ENCODE assay signal across 9 mouse cellular contexts in the genomic region with DNA sequence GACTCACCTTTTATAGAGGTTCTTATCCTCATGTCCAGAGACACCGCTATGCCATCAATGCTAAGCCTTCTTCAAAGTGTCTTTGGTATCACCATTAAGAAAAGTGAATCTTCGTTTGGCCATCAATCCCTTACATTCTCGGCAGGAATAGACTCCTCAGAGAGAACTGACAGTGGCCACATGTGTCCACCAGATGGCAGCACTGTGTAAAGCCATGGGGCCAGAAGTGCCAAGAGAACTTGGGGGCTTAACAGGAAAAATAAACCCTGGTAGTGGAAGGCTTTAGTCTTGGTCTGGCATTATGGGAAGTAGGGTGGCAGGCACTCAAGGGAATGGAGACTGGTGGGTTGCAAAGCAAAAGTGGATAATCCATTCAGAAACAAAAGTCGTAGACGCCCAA. TPM values are rescaled to one million over a fixed set of nuclear protein-coding genes. Genes with fewer than 3 reads are reported as not detected.
DNase-seq lines count a peak whose midpoint lies in the region; ATAC-seq lines count a peak whose summit lies in the region.
"Had no signal": no experiment of that assay in that cellular context is flagged by ENCODE, and none has a peak within 500 bp of the region (broad histone marks: within the 10 kb centered on the region; RNA-seq: fewer than 3 reads in every experiment).

No protein-coding gene starts in this region.

- 54% methylated on average over 5 of the region's 5 CpGs for WGBS in midbrain, embryonic 14.5 days
- WGBS in midbrain, embryonic 13.5 days, result 52% methylated on average over 5 of the region's 5 CpGs
- 55% methylated on average over 5 of the region's 5 CpGs for WGBS in limb, embryonic 10.5 days

- H3K27ac ChIP-seq in midbrain, embryonic 14.5 days (replicated peaks; ENCODE audit: low read depth, low read length), result no peak overlapping the region
- H3K27ac ChIP-seq in midbrain, embryonic 13.5 days, result no peak overlapping the region
- no peak overlapping the region for H3K27ac ChIP-seq in limb, embryonic 10.5 days
- H3K27ac ChIP-seq: heart, embryonic 13.5 days had no signal

- H3K9ac ChIP-seq in midbrain, embryonic 14.5 days (replicated peaks; ENCODE audit: low read length), result no peak overlapping the region
- no peak overlapping the region for H3K9ac ChIP-seq in midbrain, embryonic 13.5 days (replicated peaks)
- H3K9ac ChIP-seq: heart, embryonic 13.5 days had no signal

- H3K36me3 ChIP-seq in midbrain, embryonic 14.5 days (ENCODE audit: control insufficient read depth, insufficient read depth, low read length), result no peaks in the 10 kb centered on the region
- no peaks in the 10 kb centered on the region for H3K36me3 ChIP-seq in midbrain, embryonic 13.5 days
- no peaks in the 10 kb centered on the region for H3K36me3 ChIP-seq in limb, embryonic 10.5 days
- H3K36me3 ChIP-seq: heart, embryonic 13.5 days had no signal

- H3K9me3 ChIP-seq in midbrain, embryonic 14.5 days (ENCODE audit: control insufficient read depth, low read length), result no peaks in the 10 kb centered on the region
- no peaks in the 10 kb centered on the region for H3K9me3 ChIP-seq in midbrain, embryonic 13.5 days
- H3K9me3 ChIP-seq in limb, embryonic 10.5 days (replicated peaks), result no peaks in the 10 kb centered on the region
- H3K9me3 ChIP-seq: heart, embryonic 13.5 days had no signal

- H3K4me3 ChIP-seq in midbrain, embryonic 14.5 days (replicated peaks; ENCODE audit: low read depth, low read length), result no peak overlapping the region
- no peak overlapping the region for H3K4me3 ChIP-seq in midbrain, embryonic 13.5 days (replicated peaks)
- H3K4me3 ChIP-seq in limb, embryonic 10.5 days, result no peak overlapping the region
- H3K4me3 ChIP-seq: heart, embryonic 13.5 days had no signal

- peak; percentile 81 for DNase-seq in midbrain, embryonic 14.5 days
- DNase-seq in adrenal gland, adult 8-10 months, result peak; percentile 36
- peak; percentile 73 for DNase-seq in embryo, embryonic 11 days
- DNase-seq in heart, postnatal 4 days, result peak; percentile 83
- peak; percentile 73 for DNase-seq in limb, embryonic 10.5 days (ENCODE audit: low spot score)
- DNase-seq in retina, postnatal 7 days (ENCODE audit: low read depth, low spot score), result peak; percentile 48

- ATAC-seq in midbrain, embryonic 14.5 days (ENCODE audit: low FRiP score, low TSS enrichment), result no peak
- ATAC-seq in midbrain, embryonic 13.5 days, result no peak
- no peak for ATAC-seq in inflammation-experienced regulatory T-cells, adult 6 months

- H3K4me1 ChIP-seq in midbrain, embryonic 14.5 days (ENCODE audit: control insufficient read depth, insufficient read depth, low read length), result 0 out of 2 replicates have a peak, but pooled peaks cover 11% of the 10 kb centered on the region
- peaks cover 21% of the 10 kb centered on the region for H3K4me1 ChIP-seq in midbrain, embryonic 13.5 days (replicated peaks)
- H3K4me1 ChIP-seq in limb, embryonic 10.5 days, result peaks cover 17% of the 10 kb centered on the region

- H3K27me3 ChIP-seq in midbrain, embryonic 14.5 days (ENCODE audit: control insufficient read depth, insufficient read depth, low read length), result no peaks in the 10 kb centered on the region
- H3K27me3 ChIP-seq in midbrain, embryonic 13.5 days, result peaks cover 32% of the 10 kb centered on the region
- H3K27me3 ChIP-seq in limb, embryonic 10.5 days (ENCODE audit: low read depth, poor library complexity, severe bottlenecking), result peaks cover 42% of the 10 kb centered on the region

- no peak overlapping the region for H3K4me2 ChIP-seq in midbrain, embryonic 14.5 days (ENCODE audit: low read length)
- no peak overlapping the region for H3K4me2 ChIP-seq in midbrain, embryonic 13.5 days (replicated peaks)
- H3K4me2 ChIP-seq: heart, embryonic 13.5 days had no signal

RNA-seq across cellular contexts. Expression of a gene that starts 2.3 kb away (rescaled TPM):
- 11.9 and 13.1 TPM in 2 replicates for polyA plus RNA-seq in midbrain, embryonic 14.5 days (2014; fragmentation: Nextera tagmentation; extraction: Ambion mirVana)
- 8.5 and 11.0 TPM in 2 replicates for polyA plus RNA-seq in midbrain, embryonic 13.5 days (2015; fragmentation: Nextera tagmentation; extraction: Ambion mirVana)
- total RNA-seq in adrenal gland, adult 8-10 months (2022), result 10 to 100 TPM; 15.8 to 23.0 (median 20.3) TPM
- 10 to 100 TPM; 19.3 to 21.5 TPM for total RNA-seq in heart, postnatal 4 days (2021)
- 8.6 and 10.3 TPM in 2 replicates for polyA plus RNA-seq in limb, embryonic 10.5 days (2016; fragmentation: Nextera tagmentation; extraction: Ambion mirVana)
- polyA plus RNA-seq in inflammation-experienced regulatory T-cells, adult 6 months (2017; shearing (Covaris generic)), result not detected
